Mouse (Mus musculus): ENCODE data around the gene Deaf1. TPM values are rescaled to one million over a fixed set of nuclear protein-coding genes. Genes with fewer than 3 reads are reported as not detected.

Gene Deaf1
- polyA plus RNA-seq, 1 experiment: 22.7 TPM

GRCm38 (mm10) chr7:141341689-141342226 is 14.3 kb upstream of the Deaf1 start:
- no peak overlapping the region for H3K4me3 ChIP-seq (replicated peaks; ENCODE audit: extremely low read depth, low read depth, low read length)
- TF ChIP-seq CTCF (IDR thresholded peaks at IDR 0.05; ENCODE audit: insufficient read depth, low read length) (no peak), POLR2A (IDR thresholded peaks at IDR 0.05; ENCODE audit: borderline replicate concordance, extremely low read depth, low read depth, low read length) (no peak)
- 71% methylated on average over 10 of the region's 10 CpGs for WGBS
- H3K4me1 ChIP-seq (ENCODE audit: control insufficient read depth, insufficient read depth, low read length): peaks cover 8% of the 10 kb centered on the region
- no peak for DNase-seq

GRCm38 (mm10) chr7:141340476-141340875 is 13.0 kb upstream of the Deaf1 start:
- WGBS: 57% methylated on average over 6 of the region's 6 CpGs
- H3K4me1 ChIP-seq (ENCODE audit: control insufficient read depth, insufficient read depth, low read length): peaks cover 8% of the 10 kb centered on the region
- no peak overlapping the region for H3K4me3 ChIP-seq (replicated peaks; ENCODE audit: extremely low read depth, low read depth, low read length)
- peak; percentile 65 for DNase-seq
- TF ChIP-seq CTCF (IDR thresholded peaks at IDR 0.05; ENCODE audit: insufficient read depth, low read length) (no peak), POLR2A (IDR thresholded peaks at IDR 0.05; ENCODE audit: borderline replicate concordance, extremely low read depth, low read depth, low read length) (peak; percentile 21; the same call in 1 of the 2 replicates)

- WGBS: 59% methylated on average over 7 of the region's 7 CpGs
- DNase-seq: no peak
- peak overlapping the region; percentile 37 for H3K4me3 ChIP-seq (replicated peaks; ENCODE audit: extremely low read depth, low read depth, low read length)
- peaks cover 8% of the 10 kb centered on the region for H3K4me1 ChIP-seq (ENCODE audit: control insufficient read depth, insufficient read depth, low read length)
- TF ChIP-seq POLR2A (IDR thresholded peaks at IDR 0.05; ENCODE audit: borderline replicate concordance, extremely low read depth, low read depth, low read length) (no peak), CTCF (IDR thresholded peaks at IDR 0.05; ENCODE audit: insufficient read depth, low read length) (no peak)
Observed at GRCm38 (mm10) chr7:141340023-141340422, 12.5 kb upstream of the Deaf1 start.

- TF ChIP-seq CTCF (IDR thresholded peaks at IDR 0.05; ENCODE audit: insufficient read depth, low read length): no peak
- DNase-seq: no peak
- Histone ChIP-seq H3K4me3 (replicated peaks; ENCODE audit: extremely low read depth, low read depth, low read length) (peak overlapping the region; percentile 43), H3K4me1 (ENCODE audit: control insufficient read depth, insufficient read depth, low read length) (peaks cover 8% of the 10 kb centered on the region)
- 50% methylated on average over 20 of the region's 20 CpGs for WGBS
Observed at GRCm38 (mm10) chr7:141339215-141339920, 11.9 kb upstream of the Deaf1 start.

- peak within 1 kb of the TSS; percentile 43 for H3K4me3 ChIP-seq (replicated peaks; ENCODE audit: extremely low read depth, low read depth, low read length)
Observed at GRCm38 (mm10) chr7:141338576-141339131, 11.2 kb upstream of the Deaf1 start, which contains the start of gene Eps8l2. Eps8l2 (plus strand) TSS chr7:141338880.

GRCm38 (mm10) chr7:141337716-141338416 is 10.4 kb upstream of the Deaf1 start:
- peaks cover 8% of the 10 kb centered on the region for H3K4me1 ChIP-seq (ENCODE audit: control insufficient read depth, insufficient read depth, low read length)
- H3K4me3 ChIP-seq (replicated peaks; ENCODE audit: extremely low read depth, low read depth, low read length): no peak overlapping the region
- 55% methylated on average over 3 of the region's 3 CpGs for WGBS
- DNase-seq: no peak
- TF ChIP-seq CTCF (IDR thresholded peaks at IDR 0.05; ENCODE audit: insufficient read depth, low read length) (no peak), POLR2A (IDR thresholded peaks at IDR 0.05; ENCODE audit: borderline replicate concordance, extremely low read depth, low read depth, low read length) (no peak)

More at GRCm38 (mm10) chr7:141338576-141339131, 11.2 kb upstream of the Deaf1 start, which contains the start of gene Eps8l2:
- peak; percentile 83 for DNase-seq
- H3K4me1 ChIP-seq (ENCODE audit: control insufficient read depth, insufficient read depth, low read length): peaks cover 8% of the 10 kb centered on the region
- TF ChIP-seq CTCF (IDR thresholded peaks at IDR 0.05; ENCODE audit: insufficient read depth, low read length) (no peak), POLR2A (IDR thresholded peaks at IDR 0.05; ENCODE audit: borderline replicate concordance, extremely low read depth, low read depth, low read length) (peak; percentile 72; the same call in 1 of the 2 replicates)
- 10% methylated on average over 23 of the region's 23 CpGs for WGBS

GRCm38 (mm10) chr7:141336296-141336695 is 8.8 kb upstream of the Deaf1 start:
- WGBS: 81% methylated on average over 3 of the region's 3 CpGs
- H3K4me3 ChIP-seq (replicated peaks; ENCODE audit: extremely low read depth, low read depth, low read length): no peak overlapping the region
- H3K4me1 ChIP-seq (ENCODE audit: control insufficient read depth, insufficient read depth, low read length): peaks cover 11% of the 10 kb centered on the region
- TF ChIP-seq CTCF (IDR thresholded peaks at IDR 0.05; ENCODE audit: insufficient read depth, low read length) (no peak), POLR2A (IDR thresholded peaks at IDR 0.05; ENCODE audit: borderline replicate concordance, extremely low read depth, low read depth, low read length) (no peak)
- no peak for DNase-seq

- no peak for DNase-seq
- H3K4me1 ChIP-seq (ENCODE audit: control insufficient read depth, insufficient read depth, low read length): peaks cover 11% of the 10 kb centered on the region
- TF ChIP-seq POLR2A (IDR thresholded peaks at IDR 0.05; ENCODE audit: borderline replicate concordance, extremely low read depth, low read depth, low read length) (no peak), CTCF (IDR thresholded peaks at IDR 0.05; ENCODE audit: insufficient read depth, low read length) (no peak)
- H3K4me3 ChIP-seq (replicated peaks; ENCODE audit: extremely low read depth, low read depth, low read length): no peak overlapping the region
- 82% methylated on average over 4 of the region's 4 CpGs for WGBS
Observed at GRCm38 (mm10) chr7:141335682-141336081, 8.2 kb upstream of the Deaf1 start.

GRCm38 (mm10) chr7:141335044-141335579 is 7.6 kb upstream of the Deaf1 start:
- Histone ChIP-seq H3K4me1 (ENCODE audit: control insufficient read depth, insufficient read depth, low read length) (peaks cover 11% of the 10 kb centered on the region), H3K4me3 (replicated peaks; ENCODE audit: extremely low read depth, low read depth, low read length) (no peak overlapping the region)
- WGBS: 81% methylated on average over 2 of the region's 2 CpGs
- no peak for DNase-seq
- TF ChIP-seq CTCF (IDR thresholded peaks at IDR 0.05; ENCODE audit: insufficient read depth, low read length): no peak
- no peak for TF ChIP-seq POLR2A (IDR thresholded peaks at IDR 0.05; ENCODE audit: borderline replicate concordance, extremely low read depth, low read depth, low read length)

Measured in lung, adult 2 months (tissue).